Mouse (Mus musculus) retina, postnatal 1 day (tissue): ENCODE measurements at regions not wholly inside any gene's neighbourhood (a gene's known extent, or its start where the extent isn't known, plus 50 kb on each side); places are given as distances from the start of the nearest gene placed in this dataset.

Source experiments
- DNase-seq: peaks from one replicate; pipeline ENCODE4 v3.0.0-alpha.2; 2012

DNA sequence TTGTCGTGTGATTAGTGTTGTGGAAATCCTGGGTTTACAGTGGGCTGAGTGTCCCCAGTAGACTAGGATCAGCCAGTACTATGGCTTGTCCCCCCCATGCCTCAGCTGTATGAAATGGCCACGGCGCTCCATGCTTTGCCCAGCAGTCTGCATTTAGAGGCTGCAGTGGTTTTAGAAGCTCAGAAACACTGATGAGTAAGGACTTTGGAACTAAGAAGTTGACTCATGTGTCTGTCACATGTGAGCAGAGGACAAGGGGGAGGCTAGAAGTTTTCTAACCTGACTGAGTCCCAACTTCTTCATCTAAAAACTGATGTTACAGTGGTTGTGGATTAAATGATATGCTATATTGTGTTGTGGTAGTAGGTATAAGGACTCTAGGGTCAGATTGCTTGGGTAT lies 371.5 kb downstream of the Bckdhb start:
- DNase-seq: no peak

GRCm38 (mm10) chr9:84304398-84304797 lies 379.5 kb downstream of the Bckdhb start:
- no peak for DNase-seq

DNA sequence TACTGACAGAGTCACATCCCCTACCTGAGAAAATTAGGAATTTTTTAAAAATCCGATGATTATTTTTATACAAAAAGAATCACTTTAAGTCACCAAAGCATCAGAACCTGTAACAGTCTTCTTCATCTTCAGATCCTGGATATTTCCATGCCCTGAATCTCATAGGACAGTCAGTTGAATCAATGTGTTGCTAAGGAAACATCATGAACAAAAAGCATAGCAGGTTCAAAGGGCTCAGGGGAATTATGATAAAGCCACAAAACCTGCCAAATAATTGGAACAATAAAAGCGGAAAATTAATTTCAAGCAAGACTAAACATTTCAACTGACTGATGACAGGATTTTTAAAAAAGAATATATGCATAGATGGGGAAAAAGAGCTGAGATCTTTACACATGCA lies 393.9 kb downstream of the Bckdhb start:
- DNase-seq: peak; percentile 11

- DNase-seq: no peak
Observed at GRCm38 (mm10) chr9:84319338-84319737, 394.4 kb downstream of the Bckdhb start.

GRCm38 (mm10) chr9:84323145-84323544 lies 398.2 kb downstream of the Bckdhb start:
- DNase-seq: no peak

DNA sequence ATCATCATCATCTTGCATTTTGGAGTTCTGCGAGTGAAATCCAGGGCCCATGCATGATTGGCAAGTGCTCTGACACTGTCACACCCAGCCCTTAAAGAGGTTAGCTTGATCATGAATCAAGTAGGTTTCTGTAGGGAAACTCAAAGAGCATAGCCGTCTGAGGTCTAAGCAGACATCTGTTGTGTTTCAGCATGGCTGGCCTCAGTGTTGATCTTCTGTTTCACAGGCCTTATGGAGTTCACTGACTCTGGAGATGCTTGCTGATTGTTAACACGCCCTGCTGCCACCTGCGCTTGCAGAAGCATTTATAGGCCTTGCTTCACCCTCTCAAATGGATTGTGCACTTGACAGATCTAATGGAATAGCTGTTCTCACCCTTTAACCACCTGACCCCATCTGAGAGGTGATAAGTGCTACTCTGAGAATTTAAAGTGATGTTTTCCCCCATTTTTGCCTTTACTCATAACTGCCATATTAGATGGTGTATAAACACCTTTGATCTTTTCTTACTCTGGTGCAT lies 406.2 kb downstream of the Bckdhb start:
- DNase-seq: peak; percentile 22

GRCm38 (mm10) chr9:84343435-84344095 lies 418.6 kb downstream of the Bckdhb start:
- peak; percentile 90 for DNase-seq

DNA sequence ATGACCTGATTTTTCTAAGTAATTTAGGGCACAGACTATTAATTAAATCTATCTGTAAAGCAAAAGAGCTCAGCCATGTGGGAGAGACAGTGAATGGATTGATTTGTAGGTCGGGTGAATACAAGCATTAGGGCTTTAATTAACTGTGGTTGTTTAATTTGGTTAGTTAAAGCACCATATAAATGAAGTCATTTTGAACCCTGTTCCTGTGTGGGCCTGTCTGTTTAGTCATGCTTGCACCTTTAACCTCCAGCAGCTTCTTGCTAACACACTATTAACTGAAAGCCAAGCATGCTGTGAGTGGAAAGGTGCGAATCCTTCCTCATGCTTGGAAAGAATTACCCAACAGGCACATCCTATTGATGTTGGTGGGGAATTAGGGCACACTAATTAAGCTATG lies 425.3 kb downstream of the Bckdhb start:
- peak; percentile 86 for DNase-seq

- no peak for DNase-seq
Observed at GRCm38 (mm10) chr9:84354409-84354808, 429.5 kb downstream of the Bckdhb start.

GRCm38 (mm10) chr9:84356167-84356566 lies 431.2 kb downstream of the Bckdhb start:
- DNase-seq: no peak

- peak; percentile 74 for DNase-seq
Observed at GRCm38 (mm10) chr9:84359879-84360278, 434.9 kb downstream of the Bckdhb start.

DNA sequence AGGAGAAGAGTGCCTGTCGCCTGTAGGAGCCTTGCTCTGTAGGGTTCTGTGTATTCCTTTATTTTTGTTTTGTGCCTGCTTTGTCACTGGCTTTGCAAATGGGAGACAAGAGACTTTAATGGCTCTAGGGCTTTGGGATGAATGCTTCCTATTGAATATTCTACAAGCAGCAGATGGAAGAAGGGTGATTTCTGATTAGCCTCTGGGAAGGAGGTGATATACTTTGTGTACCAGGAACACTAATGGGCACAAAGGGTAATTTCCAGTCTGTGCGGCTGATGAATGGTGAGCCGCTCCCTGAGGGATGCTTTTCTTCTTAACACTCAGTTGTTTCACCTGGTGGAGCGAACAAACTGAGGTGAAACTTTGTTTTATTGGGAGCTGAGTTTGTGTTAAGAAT lies 435.5 kb downstream of the Bckdhb start:
- no peak for DNase-seq

GRCm38 (mm10) chr9:84363478-84363877 lies 438.5 kb downstream of the Bckdhb start:
- no peak for DNase-seq

DNA sequence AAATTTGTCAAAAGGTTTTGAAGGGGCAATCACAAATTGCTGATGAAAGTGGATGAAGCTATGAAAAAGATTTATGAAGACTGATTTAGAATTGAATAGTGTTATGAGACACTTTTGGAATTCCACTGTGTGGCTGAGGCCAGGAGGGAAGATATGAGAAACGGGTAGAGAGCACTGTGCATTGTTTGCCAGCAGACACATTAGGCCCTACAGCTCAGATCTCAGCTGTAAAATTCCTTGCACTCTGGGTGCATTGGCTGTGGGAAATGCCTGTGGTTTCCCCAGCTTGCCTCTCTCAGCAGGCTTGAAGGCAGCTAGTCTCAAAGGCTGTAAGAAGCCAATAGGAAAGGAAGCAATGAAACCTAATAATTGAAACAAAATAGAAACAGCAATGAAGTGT lies 444.3 kb downstream of the Bckdhb start:
- no peak for DNase-seq

- no peak for DNase-seq
Observed at GRCm38 (mm10) chr9:84370260-84370659, 445.3 kb downstream of the Bckdhb start.

DNA sequence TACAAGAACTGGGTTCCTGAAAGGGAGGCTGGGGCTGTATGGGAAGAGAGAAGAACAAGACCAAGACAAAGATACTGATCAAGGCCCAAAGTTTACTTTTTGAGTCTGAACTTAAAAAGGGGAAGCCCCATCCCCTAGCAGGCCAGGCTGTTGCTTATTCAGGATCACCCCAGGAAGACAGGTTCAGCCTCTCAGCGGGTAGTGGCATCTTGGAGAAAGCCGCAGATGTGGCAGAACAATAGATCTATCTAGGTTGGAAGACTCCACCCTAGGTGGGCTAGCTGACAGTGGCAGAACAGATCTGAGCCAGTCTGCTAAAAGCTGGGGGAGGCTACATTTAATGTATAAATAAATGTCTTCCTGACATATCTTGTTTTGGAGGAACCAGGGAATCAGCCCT lies 450.8 kb downstream of the Bckdhb start:
- DNase-seq: no peak

- DNase-seq: no peak
Observed at GRCm38 (mm10) chr9:84376621-84377020, 451.7 kb downstream of the Bckdhb start.

- no peak for DNase-seq
Observed at GRCm38 (mm10) chr9:84381942-84382341, 457.0 kb downstream of the Bckdhb start.

DNA sequence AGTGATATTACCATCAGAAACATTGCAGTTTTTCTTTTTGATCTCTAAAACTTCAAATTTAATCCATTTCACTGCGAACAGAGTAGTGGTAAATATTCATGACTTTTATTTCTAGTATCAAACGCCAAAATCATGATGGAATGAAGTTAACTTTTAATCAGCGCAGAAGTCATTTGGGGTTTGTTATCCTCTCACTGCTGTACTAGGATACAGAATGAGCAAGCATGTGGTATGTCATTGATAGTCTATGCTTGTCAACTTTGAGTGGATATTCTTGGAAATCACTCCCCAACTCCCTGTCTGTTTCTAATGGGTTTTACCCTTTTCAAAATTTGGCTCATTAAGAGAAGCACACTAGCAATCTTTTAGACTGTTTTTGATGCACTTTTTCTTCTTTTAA lies 464.9 kb downstream of the Bckdhb start:
- DNase-seq: no peak

- no peak for DNase-seq
Observed at GRCm38 (mm10) chr9:84394536-84395314, 469.8 kb downstream of the Bckdhb start.

GRCm38 (mm10) chr9:84399481-84399880 lies 474.5 kb downstream of the Bckdhb start:
- no peak for DNase-seq

- DNase-seq: peak; percentile 7
Observed at GRCm38 (mm10) chr9:84408260-84409203, 483.6 kb downstream of the Bckdhb start.
